Mouse (Mus musculus) midbrain, postnatal 0 days (tissue): Measurements from ENCODE around the gene Usb1. TPM values are rescaled to one million over a fixed set of nuclear protein-coding genes. Genes with fewer than 3 reads are reported as not detected.

ENCODE experiments used
- ATAC-seq: fragments of 200-750 bp; cut with Nextera tagmentation; 2 replicates; pipeline ENCODE4 v1.8.0; 2017; ENCODE audit warnings: moderate number of reproducible peaks, mild to moderate bottlenecking, moderate TSS enrichment, moderate library complexity; ENCODE audit not compliant: low FRiP score
- DNase-seq: peaks from one replicate; pipeline ENCODE4 v3.0.0-alpha.2; 2015; ENCODE audit warnings: low spot score
- H3K27ac ChIP-seq: fragments of 300-500 bp; sonication (generic); 2 replicates; pipeline ENCODE4 v1.5.1; 2014; ENCODE audit warnings: low read depth, mild to moderate bottlenecking, low read length, mixed read lengths
- H3K27me3 ChIP-seq: fragments of 300-500 bp; sonication (generic); 2 replicates; pipeline ENCODE4 v1.6.1; 2014; ENCODE audit warnings: low read length, control low read depth, mixed read lengths; ENCODE audit not compliant: insufficient read depth
- H3K36me3 ChIP-seq: fragments of 300-500 bp; sonication (generic); 2 replicates; pipeline ENCODE4 v1.6.1; 2014; ENCODE audit warnings: low read length, control low read depth, mixed read lengths; ENCODE audit not compliant: insufficient read depth
- H3K4me1 ChIP-seq: fragments of 300-500 bp; sonication (generic); 2 replicates; pipeline ENCODE4 v1.6.1; 2014; ENCODE audit warnings: mild to moderate bottlenecking, control low read depth, antibody characterized with exemption, low read length, mixed read lengths; ENCODE audit not compliant: insufficient read depth
- H3K4me2 ChIP-seq: fragments of 300-500 bp; sonication (generic); 2 replicates; pipeline ENCODE4 v1.6.1; 2014; ENCODE audit warnings: low read depth, mild to moderate bottlenecking, low read length, mixed read lengths; ENCODE audit not compliant: poor library complexity, severe bottlenecking
- H3K4me3 ChIP-seq: fragments of 300-500 bp; sonication (generic); 2 replicates; pipeline ENCODE4 v1.5.1; 2014; ENCODE audit warnings: low read depth, mild to moderate bottlenecking, low read length, moderate library complexity
- H3K9ac ChIP-seq: fragments of 300-500 bp; sonication (generic); replicated peaks from 2 replicates; pipeline ENCODE4 v1.6.1; 2014; ENCODE audit warnings: mild to moderate bottlenecking, low read length, moderate library complexity, mixed read lengths; ENCODE audit not compliant: poor library complexity, severe bottlenecking
- H3K9me3 ChIP-seq: fragments of 300-500 bp; sonication (generic); 2 replicates; pipeline ENCODE4 v1.6.1; 2016; ENCODE audit warnings: low read length, control low read depth
- CTCF ChIP-seq: IDR thresholded peaks from 2 replicates; pipeline ENCODE4 v1.5.1; 2016; ENCODE audit warnings: antibody characterized with exemption, mild to moderate bottlenecking
- WGBS: fragments of 180-500 bp; shearing (Covaris S2); extraction: QIAGEN DNeasy Blood & Tissue Kit; methylation state at CpG from one replicate; pipeline ENCODE4 v1.1.7; 2014; 5-methylcytosine and 5-hydroxymethylcytosine counted together
- polyA plus RNA-seq: library from polyadenylated mRNA; unstranded; fragments of >200 nt; fragmentation: Nextera tagmentation; extraction: Ambion mirVana; gene quantifications from 2 replicates; pipeline ENCODE4 v1.2.1, GENCODE M21; 2015
- total RNA-seq: library from RNA; depleted of rRNA; stranded (reverse); fragments of >200 nt; gene quantifications from 2 replicates; pipeline ENCODE4 v1.2.3, GENCODE M21; 2014

Usb1 gene
- total and polyA plus RNA-seq, 2 experiments from 2014 or later = 30.1 to 65.8 TPM

DNA sequence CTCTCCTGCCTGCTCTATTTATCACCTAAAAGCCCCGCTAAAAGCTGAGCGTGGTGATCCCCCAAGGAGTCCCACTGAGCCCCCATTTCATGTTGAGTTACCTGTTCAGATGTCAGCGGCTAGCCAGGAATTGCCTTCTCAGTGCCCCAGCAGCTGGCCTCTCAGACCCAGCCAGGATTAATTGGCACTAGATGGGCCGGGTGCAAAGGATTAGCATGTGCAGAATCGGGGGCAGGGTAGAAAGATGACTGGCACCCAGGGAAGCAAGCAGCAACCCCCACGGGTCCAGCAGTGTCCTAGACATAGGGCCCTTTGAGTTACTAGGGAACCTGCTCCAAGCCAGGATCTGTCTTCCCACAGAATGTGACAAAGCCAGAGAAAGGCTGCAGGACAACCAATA, 25.7 kb upstream of the Usb1 start, which contains the start of gene Cngb1:
Cngb1 (minus strand) TSS at position 155 of the 400 bp plus-strand sequence.
- DNase-seq = no peak
- no peak for ATAC-seq
- TF ChIP-seq CTCF = no peak
- H3K9ac ChIP-seq = no peak within 1 kb of the TSS
- H3K27me3 ChIP-seq = no peaks in the 10 kb centered on the region
- 46% methylated on average over 6 of the region's 6 CpGs for WGBS
- H3K4me1 ChIP-seq = no peaks in the 10 kb centered on the region; the same call in 1 of the 2 replicates
- H3K4me3 ChIP-seq = no peak within 1 kb of the TSS
- H3K9me3 ChIP-seq = no peaks in the 10 kb centered on the region
- H3K4me2 ChIP-seq = no peak within 1 kb of the TSS
- no peaks in the 10 kb centered on the region for H3K36me3 ChIP-seq
- no peak within 1 kb of the TSS for H3K27ac ChIP-seq

DNA sequence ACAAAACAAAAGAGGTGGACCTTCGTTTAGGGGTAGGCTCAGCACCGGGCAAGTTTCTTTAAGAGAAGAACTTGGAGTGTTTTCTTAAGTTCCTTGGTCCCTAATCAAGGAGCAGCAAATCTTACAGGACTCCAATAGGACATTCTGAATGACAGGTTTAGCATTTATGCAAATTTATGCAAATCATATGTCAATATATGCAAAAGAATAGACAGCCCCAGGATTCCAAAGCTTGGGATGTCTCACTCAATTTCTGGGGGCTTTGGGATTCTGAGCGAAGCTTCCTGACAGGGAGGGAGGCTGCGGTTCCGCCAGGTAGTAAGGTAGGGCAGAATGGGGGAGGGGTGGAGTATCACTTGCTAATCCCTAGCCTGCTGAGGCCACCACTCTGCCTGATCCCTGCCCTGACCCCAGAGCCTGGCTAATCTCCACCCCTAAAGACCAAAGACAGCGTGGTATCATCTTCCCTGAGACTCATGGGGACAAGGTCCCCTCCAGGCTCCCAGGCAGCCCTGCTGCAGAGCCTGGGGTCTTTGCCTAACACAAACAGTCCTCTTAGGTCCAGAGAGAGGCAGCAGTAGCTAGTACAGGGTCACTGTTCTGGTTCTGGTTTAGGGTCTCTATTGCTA, 21.6 kb upstream of the Usb1 start, which contains the start of gene Tepp:
Tepp (plus strand) TSS at position 225 of the 629 bp plus-strand sequence.
- no peak for TF ChIP-seq CTCF
- Histone ChIP-seq H3K27ac (no peak within 1 kb of the TSS), H3K27me3 (no peaks in the 10 kb centered on the region), H3K4me1 (no peaks in the 10 kb centered on the region; the same call in 1 of the 2 replicates), H3K9me3 (no peaks in the 10 kb centered on the region), H3K4me2 (no peak within 1 kb of the TSS), H3K4me3 (no peak within 1 kb of the TSS), H3K9ac (no peak within 1 kb of the TSS), H3K36me3 (no peaks in the 10 kb centered on the region)
- 25% methylated on average over 6 of the region's 6 CpGs for WGBS
- ATAC-seq (no peak), DNase-seq (no peak)

DNA sequence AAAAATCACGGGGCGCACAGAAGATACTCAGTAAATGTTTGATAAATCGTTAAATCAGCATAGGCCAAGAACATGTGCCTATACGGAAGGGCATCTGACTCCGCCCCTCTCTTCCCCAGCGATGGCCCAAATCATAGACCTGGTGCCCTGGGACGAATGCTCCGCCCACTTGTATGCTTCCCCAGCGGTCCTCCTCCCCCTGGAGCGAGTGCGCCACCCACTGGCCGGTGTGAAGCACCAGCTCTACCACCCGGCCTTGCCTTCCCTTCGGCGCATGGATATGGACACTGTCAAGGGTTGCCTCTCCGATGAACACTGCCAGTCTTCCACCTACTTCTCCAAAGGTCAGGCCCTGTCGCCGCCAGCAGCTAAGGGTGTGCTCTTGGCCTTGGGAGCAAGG, 19.2 kb upstream of the Usb1 start:
- H3K4me1 ChIP-seq = no peaks in the 10 kb centered on the region; the same call in 1 of the 2 replicates
- no peaks in the 10 kb centered on the region for H3K36me3 ChIP-seq
- no peaks in the 10 kb centered on the region for H3K27me3 ChIP-seq
- H3K27ac ChIP-seq = no peak overlapping the region
- H3K9ac ChIP-seq = no peak overlapping the region
- DNase-seq = no peak
- no peak overlapping the region for H3K4me2 ChIP-seq
- ATAC-seq = no peak
- WGBS = 72% methylated on average over 18 of the region's 18 CpGs
- H3K4me3 ChIP-seq = no peak overlapping the region
- no peaks in the 10 kb centered on the region for H3K9me3 ChIP-seq
- TF ChIP-seq CTCF = peak; percentile 42

DNA sequence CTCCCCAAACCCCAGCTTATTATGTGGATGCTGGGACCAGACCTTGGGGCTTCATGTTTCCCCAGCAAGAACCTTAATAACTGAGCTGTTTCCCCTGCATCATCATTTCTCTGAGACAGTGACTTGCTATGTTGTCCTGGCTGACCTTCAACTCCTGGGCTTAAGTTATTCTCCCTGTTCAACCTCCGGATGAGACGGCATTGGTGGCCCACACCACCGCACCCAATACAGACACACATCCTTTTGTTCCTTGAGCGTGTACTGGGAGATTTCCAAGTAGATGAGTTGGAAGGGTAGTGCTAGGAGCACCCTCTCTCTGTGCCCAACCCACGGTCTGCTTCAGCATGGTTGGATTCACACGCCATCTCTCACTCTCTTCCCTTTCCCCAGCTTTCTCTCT, 18.2 kb upstream of the Usb1 start:
- Histone ChIP-seq H3K36me3 (no peaks in the 10 kb centered on the region), H3K27me3 (no peaks in the 10 kb centered on the region), H3K27ac (no peak overlapping the region), H3K4me3 (no peak overlapping the region), H3K4me1 (no peaks in the 10 kb centered on the region; the same call in 1 of the 2 replicates), H3K9ac (no peak overlapping the region), H3K9me3 (no peaks in the 10 kb centered on the region), H3K4me2 (no peak overlapping the region)
- TF ChIP-seq CTCF = no peak
- DNase-seq (no peak), ATAC-seq (no peak)
- 90% methylated on average over 6 of the region's 6 CpGs for WGBS

DNA sequence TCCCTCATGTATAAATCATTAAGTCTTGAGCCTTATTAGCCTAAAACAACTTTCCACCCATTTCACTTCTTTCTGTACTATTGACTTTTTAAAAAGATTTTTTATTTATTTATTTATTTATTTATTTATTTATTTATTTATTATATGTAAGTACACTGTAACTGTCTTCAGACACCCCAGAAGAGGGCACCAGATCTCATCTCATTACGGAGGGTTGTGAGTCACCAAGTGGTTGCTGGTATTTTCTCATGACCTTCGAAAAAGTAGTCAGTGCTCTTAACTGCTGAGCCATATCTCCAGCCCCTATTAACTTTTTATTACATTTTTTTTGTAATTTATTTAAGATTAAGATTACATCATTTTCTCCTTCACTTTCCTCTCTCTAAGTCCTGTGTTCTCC, 17.4 kb upstream of the Usb1 start:
- H3K9ac ChIP-seq = no peak overlapping the region
- H3K27me3 ChIP-seq = no peaks in the 10 kb centered on the region
- no peaks in the 10 kb centered on the region; the same call in 1 of the 2 replicates for H3K4me1 ChIP-seq
- H3K27ac ChIP-seq = no peak overlapping the region
- no peak overlapping the region for H3K4me2 ChIP-seq
- DNase-seq (no peak), ATAC-seq (no peak)
- 93% methylated on average over 2 of the region's 2 CpGs for WGBS
- H3K4me3 ChIP-seq = no peak overlapping the region
- no peaks in the 10 kb centered on the region for H3K36me3 ChIP-seq
- TF ChIP-seq CTCF = no peak
- H3K9me3 ChIP-seq = no peaks in the 10 kb centered on the region

DNA sequence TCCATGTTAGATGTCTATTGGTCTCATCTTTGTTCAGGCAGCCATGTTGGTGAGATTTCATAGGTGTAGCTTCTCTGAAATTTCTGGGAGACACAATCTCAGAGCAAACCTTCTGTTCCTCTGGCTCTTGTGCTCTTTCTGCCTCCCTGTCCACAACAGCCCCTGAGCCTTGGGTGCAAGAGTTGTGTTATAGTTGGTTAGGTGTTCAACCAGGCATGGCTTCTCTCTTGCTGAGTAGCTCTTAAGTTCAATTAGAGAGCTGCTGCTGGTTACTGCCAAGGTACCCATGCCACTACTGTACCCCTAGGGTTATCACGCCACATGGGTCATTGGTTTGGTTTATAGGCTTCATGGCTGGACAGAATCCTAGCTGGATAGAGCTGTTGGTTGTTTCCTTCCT, 16.7 kb upstream of the Usb1 start:
- H3K9me3 ChIP-seq = no peaks in the 10 kb centered on the region
- no peak overlapping the region for H3K4me3 ChIP-seq
- H3K27me3 ChIP-seq = no peaks in the 10 kb centered on the region
- no peak overlapping the region for H3K9ac ChIP-seq
- no peak overlapping the region for H3K4me2 ChIP-seq
- no peaks in the 10 kb centered on the region; the same call in 1 of the 2 replicates for H3K4me1 ChIP-seq
- 89% methylated on average over 1 of the region's 1 CpGs for WGBS
- no peaks in the 10 kb centered on the region for H3K36me3 ChIP-seq
- no peak for ATAC-seq
- DNase-seq = no peak
- TF ChIP-seq CTCF = no peak
- H3K27ac ChIP-seq = no peak overlapping the region
